Mouse (Mus musculus): Measurements from ENCODE around the gene Polr2b.

Polr2b gene

DNA sequence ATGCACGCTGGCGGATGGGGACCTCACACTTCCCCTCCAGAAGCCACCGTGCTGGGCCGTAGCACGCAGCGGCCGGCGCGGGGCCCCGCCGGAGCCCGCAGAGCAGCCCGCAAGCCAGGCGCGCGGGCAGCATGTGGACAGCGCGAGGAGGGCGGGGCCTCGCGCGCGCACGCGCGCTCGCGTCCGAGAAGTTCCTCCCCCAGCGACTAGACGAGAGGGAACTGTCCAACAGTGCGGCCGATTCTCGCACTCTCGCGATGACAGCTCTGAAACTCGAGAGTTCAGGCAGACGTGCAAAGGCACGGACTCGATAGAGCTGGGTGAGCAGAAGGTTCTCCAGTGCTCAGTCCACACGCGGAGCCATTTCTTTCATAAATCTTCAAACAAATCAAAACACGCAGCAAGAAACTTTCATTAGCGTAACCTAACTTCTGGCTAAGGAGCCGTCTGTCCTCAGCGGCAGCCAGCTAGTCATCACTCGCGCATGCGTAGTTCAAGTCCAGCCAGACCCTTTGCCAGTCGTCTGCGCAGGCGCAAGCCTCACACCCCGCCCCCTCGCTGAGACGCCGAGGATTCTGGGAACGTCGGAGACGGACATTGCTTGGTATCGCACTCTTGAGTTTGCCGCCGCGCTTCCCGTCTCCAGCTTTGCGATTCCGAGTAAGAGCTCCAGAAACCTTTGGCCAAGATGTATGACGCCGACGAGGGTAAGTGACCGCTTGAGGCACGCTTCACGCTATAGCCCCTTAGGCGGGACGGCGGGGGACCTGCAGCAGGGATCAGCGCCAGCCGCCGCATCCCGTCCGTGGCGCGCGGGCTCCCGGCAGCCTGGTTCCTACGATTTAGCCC lies at the start of gene Polr2b, which contains the start of gene Noa1:
Polr2b (plus strand) TSS at position 224 of the 849 bp plus-strand sequence.
Noa1 (minus strand) TSS at position 161 of the 849 bp plus-strand sequence.
- DNase-seq (ENCODE audit: low read depth, low spot score) = peak; percentile 99

DNA sequence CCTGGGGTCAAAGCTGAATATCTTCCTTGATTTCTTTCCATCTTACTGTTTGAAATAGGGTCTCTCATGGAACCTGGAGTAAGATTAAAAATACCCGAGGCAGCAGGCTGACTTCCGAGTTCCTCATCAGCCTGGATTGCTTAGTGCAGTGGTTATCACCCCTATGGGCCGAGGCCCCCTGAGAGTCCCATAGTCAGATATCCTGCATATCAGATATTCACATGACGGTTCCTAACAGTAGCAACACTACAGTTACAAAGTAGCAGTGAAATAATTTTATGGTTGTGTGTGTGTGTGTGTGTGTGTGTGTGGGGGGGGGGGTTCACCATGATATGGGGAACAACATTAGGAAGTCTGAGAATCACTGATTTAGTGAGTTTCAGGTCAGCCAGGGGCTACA lies 48.8 kb upstream of the Polr2b start:
- no peak for DNase-seq (ENCODE audit: low read depth, low spot score)

DNA sequence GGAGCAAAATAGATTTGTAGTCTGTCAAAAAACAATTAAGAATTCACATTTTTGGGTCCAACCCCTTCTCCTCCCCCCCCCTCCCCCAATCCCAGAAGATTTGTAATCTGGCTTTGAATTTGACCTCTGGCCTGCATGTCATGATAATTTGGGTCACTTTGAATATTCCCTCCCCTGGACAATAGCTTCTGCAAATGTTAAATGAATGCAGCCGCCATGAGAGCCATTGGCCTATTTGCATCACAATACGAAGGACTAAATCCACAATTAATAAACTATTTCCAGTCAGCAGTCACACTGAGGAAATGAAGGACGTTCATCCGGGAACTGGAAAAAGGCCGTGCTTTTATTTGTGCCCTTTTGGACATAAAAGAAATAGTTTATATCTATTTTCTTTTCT lies 47.8 kb upstream of the Polr2b start:
- DNase-seq (ENCODE audit: low read depth, low spot score) = peak; percentile 90

DNA sequence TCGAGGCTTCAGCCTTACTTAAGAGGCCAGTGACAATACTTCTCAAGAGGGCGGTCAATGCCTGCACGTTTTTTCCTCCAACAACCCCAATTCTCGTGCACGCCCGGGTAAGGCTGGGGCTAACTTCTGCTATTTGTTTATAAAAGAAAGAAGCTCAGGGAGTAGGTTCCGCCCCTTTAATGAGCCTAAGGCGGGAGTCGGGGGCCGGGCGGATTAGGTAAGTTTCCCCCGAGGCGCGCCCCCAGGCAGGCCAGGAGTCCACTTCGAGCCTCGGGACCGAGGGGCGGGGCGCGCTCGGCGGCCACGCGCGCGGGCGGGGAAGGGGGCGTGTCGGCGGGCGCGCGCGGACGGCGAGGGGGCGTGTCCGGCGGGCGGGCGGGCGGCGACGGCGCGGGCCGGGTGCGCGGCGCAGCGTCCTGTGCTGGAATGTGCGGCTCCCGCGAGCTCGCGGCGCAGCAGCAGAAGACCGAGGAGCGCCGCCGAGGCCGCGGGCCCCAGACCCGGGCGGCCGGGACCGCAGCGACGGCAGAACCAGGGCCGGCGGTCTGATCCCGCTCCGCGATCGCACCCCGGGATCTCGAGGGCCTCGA lies 44.8 kb upstream of the Polr2b start, which contains the start of gene Rest:
Rest (plus strand) TSS at position 411 of the 590 bp plus-strand sequence.
- DNase-seq (ENCODE audit: low read depth, low spot score) = peak; percentile 96

DNA sequence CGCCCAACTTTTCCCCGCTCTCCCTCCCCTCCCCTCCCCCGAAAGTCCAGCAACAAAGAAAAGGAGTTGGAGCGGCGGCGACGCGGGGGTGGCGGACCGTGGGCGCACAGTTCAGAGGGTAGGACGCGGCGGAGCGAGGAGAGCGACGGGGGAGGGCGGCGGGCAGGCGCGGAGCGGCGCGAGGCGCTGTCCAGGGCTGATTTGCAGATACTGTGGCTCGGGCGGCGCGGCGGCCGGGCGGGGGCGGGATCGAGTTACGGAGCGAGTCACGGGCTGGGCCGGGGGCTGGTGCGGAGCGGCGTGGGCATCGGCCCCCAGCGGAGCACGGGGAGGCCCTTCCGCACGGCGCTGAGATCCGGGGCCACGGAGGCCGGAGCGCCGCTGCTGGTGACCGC lies 44.3 kb upstream of the Polr2b start:
- peak; percentile 63 for DNase-seq (ENCODE audit: low read depth, low spot score)

DNA sequence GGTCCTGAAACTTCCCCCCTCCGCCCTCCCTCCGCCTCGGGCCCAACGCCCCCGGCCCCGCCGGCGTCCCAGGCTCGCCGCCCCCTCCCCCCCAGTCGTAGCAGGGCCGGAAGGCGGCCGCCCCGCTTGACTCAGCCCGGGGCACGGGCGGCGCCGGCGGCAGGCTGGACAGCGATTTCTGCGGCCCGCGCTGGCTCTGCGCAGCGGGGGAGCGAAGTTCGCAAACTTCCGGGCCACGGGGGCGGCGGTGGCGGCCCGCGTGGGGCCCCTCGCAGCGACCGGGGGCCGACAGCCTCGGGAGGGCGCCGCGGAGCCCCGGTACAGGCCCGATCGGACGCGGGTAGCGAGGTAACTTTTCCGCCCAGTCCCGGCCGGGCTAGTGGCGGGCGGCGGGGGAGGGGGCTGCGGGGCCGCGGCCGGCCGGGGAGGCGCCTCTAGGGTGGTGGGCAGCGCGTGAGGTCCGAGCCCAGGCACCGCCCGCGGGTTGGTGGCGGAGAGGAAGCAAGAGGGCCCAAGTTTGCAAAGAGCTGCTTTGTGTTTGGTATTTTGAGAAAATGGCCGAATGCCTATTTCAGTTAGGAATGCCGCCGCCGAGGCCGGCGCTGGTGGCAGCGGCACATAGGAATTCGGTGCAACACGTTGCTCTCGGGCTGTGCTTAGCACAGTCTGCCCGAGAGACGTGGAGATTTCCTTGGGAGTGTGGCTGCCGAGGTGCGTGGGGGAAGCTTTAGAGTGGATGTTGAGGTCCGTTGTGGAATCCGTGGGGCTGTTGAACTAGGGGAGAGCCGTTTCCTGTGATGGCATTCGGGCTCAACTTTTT lies 43.7 kb upstream of the Polr2b start:
- peak; percentile 72 for DNase-seq (ENCODE audit: low read depth, low spot score)

DNA sequence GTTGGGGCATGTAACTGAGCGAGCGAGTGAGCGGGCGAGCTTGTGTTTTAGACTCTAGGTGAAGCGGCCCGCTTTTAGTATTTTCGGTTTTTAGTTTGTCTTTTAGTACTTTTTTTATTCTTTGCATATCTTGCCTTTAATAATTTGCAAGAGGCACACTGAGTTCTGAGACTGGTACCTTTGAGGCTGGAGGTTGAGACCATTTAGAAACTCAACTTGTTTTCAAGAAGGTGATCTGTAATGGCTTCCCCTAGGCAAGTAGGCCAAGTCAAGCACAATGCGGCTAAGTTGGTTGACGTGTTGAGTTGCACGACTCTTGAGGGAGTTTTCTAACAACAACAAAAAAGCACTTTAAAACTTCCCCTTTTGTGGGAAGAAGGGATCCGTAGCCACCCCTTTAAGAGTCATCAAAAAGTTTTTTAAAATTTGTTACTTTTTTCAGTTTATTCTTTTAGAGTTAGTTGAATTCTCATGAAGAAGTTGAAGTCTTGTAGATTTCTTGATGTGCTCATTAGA lies 43.0 kb upstream of the Polr2b start:
- DNase-seq (ENCODE audit: low read depth, low spot score) = peak; percentile 61

DNA sequence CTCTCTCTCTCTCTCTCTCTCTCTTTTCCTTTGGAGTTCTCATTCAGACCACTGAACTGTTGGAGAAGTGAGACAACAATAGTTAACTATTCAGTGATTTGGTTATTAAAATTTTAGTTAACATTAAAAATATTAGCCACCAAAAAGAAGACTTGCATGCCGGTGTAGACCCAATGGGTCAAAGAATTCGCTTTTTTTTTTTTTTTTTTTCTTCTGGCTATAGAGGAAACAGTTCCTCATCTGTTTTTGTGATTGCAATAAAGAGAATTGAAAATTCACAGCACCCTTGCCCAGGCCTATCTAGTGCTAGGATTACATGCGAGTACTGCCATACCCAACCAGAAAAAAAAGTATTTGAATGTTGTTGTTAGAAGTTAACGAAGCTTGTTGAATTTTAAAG lies 42.5 kb upstream of the Polr2b start:
- no peak for DNase-seq (ENCODE audit: low read depth, low spot score)

DNA sequence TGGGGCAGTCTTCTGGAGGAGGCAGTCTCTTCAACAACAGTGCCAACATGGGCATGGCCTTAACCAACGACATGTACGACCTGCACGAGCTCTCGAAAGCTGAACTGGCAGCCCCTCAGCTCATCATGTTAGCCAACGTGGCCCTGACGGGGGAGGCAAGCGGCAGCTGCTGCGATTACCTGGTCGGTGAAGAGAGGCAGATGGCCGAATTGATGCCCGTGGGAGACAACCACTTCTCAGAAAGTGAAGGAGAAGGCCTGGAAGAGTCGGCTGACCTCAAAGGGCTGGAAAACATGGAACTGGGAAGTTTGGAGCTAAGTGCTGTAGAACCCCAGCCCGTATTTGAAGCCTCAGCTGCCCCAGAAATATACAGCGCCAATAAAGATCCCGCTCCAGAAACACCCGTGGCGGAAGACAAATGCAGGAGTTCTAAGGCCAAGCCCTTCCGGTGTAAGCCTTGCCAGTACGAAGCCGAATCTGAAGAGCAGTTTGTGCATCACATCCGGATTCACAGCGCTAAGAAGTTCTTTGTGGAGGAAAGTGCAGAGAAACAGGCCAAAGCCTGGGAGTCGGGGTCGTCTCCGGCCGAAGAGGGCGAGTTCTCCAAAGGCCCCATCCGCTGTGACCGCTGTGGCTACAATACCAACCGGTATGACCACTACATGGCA lies 41.9 kb upstream of the Polr2b start:
- peak; percentile 76 for DNase-seq (ENCODE audit: low read depth, low spot score)

DNA sequence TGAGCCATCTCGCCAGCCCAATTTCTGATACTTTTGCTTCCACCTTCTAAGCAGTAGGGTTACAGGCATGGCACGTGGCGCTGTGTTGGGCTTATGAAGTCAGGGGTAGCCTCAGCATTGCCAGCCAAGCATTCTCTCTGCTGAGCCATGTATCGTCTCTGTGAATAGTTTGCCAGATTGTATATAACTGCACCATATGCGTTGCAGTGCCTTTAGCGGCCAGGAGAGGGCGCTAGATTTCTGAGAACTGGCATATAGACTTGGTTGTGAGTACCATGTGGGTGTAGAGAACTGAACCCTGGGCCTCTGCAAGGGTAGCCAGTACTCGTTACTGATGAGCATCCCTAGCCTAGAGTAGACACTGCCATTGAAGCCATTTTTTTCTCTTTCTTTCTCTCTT lies 40.5 kb upstream of the Polr2b start:
- peak; percentile 86 for DNase-seq (ENCODE audit: low read depth, low spot score)

DNA sequence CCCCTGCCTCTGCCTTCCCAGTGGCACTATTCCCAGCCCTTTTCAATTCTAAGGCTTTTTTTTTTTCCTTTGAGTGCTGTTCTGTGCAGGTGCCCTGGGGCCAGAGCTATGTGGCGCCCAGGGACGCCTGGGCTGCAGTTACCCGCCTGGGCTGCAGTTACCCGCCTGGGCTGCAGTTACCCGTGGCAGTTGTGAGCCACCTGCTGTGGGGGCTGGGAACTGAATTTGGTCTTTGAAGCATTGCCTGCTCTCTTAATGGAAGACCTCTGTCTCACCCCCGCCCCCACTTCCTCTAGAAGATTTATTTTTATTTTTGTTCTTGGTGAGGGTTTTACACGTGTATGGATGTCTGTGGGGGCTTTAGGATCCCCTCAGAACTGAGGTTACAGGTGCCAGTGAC lies 36.8 kb upstream of the Polr2b start:
- peak; percentile 60 for DNase-seq (ENCODE audit: low read depth, low spot score)

DNA sequence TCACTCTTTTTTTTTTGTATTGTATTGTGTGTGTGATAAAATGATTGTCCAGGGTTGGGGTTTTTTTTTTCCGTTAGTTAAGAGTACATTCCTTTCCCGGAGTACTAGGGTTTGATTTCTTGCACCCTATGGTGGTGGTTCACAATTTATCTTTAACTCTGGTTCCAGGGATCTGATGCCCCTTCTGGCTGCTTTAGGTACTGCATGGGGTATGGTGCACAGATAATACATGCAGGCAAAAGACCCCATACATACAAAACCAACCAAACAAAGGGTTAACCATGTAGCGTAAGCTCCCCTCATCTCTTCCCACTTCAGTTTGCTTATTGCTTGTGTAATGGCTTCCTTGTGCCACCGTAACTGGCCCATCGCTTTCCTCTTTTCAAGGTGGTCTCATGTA lies 34.0 kb upstream of the Polr2b start:
- DNase-seq (ENCODE audit: low read depth, low spot score) = peak; percentile 79

DNA sequence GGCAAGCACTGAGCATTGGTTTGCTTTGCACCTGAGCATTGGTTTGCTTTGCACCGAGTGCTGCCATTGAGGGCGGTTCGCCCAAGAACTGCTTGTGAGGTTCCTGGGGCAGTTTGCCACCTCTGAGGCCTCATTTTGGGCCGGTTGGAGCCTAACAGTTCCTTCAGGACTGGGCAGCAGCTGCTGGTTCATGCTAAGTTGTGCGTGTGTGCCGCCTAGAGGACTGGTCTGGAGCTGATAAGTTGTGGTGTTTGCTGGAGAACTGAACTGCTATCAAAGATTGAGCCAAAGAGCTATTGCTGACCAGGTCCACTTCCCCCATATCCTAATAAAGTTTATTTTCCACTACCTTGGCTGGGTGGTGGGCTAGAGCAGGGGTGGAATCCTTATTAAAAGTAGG lies 32.7 kb upstream of the Polr2b start:
- DNase-seq (ENCODE audit: low read depth, low spot score) = no peak

DNA sequence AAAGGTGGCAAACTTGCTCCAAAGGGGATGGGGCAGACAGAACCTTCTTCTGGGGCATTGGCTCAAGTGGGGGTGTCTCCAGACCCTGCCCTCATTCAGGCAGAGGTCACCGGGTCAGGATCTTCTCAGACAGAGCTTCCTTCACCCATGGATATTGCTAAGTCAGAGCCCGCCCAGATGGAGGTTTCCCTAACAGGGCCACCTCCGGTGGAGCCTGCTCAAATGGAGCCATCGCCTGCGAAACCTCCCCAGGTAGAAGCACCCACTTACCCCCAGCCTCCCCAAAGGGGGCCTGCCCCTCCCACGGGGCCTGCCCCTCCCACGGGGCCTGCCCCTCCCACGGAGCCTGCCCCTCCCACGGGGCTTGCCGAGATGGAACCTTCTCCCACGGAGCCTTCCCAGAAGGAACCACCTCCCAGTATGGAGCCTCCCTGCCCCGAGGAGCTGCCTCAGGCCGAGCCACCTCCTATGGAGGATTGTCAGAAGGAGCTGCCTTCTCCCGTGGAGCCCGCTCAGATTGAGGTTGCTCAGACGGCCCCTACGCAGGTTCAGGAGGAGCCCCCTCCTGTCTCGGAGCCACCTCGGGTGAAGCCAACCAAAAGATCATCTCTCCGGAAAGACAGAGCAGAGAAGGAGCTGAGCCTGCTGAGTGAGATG lies 28.3 kb upstream of the Polr2b start:
- DNase-seq (ENCODE audit: low read depth, low spot score) = peak; percentile 41

DNA sequence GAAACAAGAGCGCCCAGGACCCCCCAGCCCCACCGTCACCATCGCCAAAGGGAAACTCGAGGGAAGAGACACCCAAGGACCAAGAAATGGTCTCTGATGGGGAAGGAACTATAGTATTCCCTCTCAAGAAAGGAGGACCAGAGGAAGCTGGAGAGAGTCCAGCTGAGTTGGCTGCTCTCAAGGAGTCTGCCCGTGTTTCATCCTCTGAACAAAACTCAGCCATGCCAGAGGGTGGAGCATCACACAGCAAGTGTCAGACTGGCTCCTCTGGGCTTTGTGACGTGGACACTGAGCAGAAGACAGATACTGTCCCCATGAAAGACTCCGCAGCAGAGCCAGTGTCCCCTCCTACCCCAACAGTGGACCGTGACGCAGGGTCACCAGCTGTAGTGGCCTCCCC lies 27.7 kb upstream of the Polr2b start:
- DNase-seq (ENCODE audit: low read depth, low spot score) = peak; percentile 16

DNA sequence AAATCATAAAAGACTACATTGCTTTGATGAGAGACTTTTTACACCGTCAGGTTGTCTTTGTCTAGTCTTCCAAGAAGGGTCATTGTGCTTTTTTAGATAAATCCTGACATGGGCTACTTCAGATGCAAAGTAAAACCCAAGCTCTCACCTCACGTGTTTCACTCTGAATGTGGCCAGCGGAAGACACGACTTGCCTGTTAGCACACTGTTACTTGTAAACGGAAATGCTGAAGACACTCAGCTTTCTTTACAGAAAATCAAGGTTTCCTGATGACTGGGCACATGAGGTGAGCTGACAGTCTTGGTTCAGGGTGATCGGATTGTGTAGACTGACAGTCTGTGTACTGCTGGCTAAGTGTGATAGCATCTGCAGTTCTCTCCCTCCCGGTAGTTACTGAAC lies 24.3 kb upstream of the Polr2b start:
- DNase-seq (ENCODE audit: low read depth, low spot score) = no peak

DNA sequence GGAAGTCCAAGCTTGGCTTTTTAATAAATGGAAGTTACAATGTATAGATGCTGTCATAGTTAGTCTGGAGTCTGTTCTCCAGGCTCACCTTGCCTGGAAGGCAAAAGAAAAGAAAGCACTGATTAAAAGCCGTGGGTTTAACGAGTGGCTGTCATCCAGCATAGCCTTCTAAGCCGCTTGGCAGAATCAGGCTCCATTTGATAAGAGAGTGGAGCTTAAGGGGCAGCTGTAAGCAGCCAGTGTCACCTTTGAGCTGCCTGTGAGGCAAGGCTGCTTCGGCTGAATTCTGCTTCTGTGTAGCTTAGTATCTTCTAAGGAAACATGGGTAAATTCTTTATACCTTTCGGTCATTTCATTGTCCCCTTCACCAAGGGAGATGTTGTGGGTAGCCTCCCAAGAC lies 23.0 kb upstream of the Polr2b start:
- no peak for DNase-seq (ENCODE audit: low read depth, low spot score)

DNA sequence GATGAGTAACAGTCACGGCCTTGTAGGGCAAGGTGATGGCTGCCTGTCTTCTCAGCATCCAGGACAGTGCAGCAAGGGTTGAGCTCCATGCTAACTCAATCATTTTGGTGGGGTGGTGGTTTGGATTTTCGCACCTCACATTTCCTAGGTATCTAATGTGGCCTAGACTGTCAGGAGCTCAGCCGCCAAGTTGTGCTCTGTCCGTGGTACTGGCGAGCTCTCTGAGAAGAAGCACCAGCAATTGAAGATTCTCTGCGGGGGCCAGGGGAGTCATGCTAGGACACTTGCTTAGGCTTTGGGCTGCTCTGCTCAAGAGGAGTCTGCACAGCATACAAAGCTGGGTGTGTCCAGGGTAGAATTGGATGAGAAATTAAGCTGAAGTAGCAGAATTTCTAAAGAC lies 22.0 kb upstream of the Polr2b start:
- peak; percentile 77 for DNase-seq (ENCODE audit: low read depth, low spot score)

DNA sequence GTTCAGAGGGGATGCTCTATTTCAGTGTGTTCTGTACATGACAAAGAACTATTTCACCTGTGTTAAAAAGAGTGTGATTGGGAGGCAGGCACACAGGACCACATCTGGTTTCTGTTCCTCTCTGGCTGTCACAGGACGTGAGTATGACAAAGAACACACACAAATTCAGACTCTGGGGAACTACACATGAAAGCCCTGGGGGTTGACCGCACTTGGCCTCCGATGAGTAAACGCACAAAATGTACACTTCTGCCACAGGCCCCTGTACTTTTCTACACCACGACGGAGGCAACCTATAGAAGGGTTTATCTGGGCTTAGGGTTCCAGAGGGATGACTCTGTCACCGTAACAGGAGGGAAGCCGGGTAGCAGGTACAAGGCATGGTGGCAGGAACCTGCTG lies 20.3 kb upstream of the Polr2b start:
- DNase-seq (ENCODE audit: low read depth, low spot score) = no peak

DNA sequence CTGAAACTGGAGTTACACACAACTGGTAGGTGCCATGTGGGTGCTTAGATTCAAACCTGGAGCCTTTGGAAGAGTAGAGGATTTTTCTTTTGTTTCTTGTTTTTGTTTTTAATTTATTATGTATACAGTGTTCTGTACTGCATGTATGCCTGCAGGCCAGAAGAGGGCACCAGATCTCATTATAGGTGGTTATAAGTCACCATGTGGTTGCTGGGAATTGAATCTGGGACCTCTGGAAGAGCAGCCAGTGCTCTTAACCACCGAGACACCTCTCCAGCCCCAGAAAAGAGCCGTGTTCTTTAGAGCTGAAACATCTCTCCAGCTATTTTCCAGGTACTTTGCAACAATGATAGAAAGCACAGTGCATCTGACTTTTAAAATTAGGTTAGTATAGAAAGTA lies 19.3 kb upstream of the Polr2b start:
- DNase-seq (ENCODE audit: low read depth, low spot score) = peak; percentile 53

Measured in R1 (cell line).